Mouse (Mus musculus) heart, postnatal 0 days (tissue): ENCODE data around the gene Qtrt1.

ENCODE experiments used
- CTCF ChIP-seq: IDR thresholded peaks from 2 replicates; pipeline ENCODE4 v1.5.1; 2016; ENCODE audit warnings: antibody characterized with exemption, control low read depth, low read depth
- EP300 ChIP-seq: IDR thresholded peaks from 2 replicates; pipeline ENCODE4 v1.6.1; 2016; ENCODE audit warnings: antibody characterized with exemption, low read depth

GRCm38 (mm10) chr9:21444574-21444973 is 32.9 kb downstream of the Qtrt1 start:
- TF ChIP-seq CTCF, result no peak
- no peak for TF ChIP-seq EP300
